Mouse (Mus musculus) spleen, postnatal 36 days (tissue): Measurements from ENCODE around the gene Gimap4.
"Not testable (repeated sequence)": the region's sequence is repeated elsewhere in the genome, so short reads cannot be mapped to it uniquely, and the experiment has no call there.

Experiments
- DNase-seq, 2 experiments: peaks; one replicate each; pipeline ENCODE4 v3.0.0; 2022; ENCODE audit warnings: low spot score in 2 of 2, mixed read lengths in 1 of 2

Gimap4 gene

DNA sequence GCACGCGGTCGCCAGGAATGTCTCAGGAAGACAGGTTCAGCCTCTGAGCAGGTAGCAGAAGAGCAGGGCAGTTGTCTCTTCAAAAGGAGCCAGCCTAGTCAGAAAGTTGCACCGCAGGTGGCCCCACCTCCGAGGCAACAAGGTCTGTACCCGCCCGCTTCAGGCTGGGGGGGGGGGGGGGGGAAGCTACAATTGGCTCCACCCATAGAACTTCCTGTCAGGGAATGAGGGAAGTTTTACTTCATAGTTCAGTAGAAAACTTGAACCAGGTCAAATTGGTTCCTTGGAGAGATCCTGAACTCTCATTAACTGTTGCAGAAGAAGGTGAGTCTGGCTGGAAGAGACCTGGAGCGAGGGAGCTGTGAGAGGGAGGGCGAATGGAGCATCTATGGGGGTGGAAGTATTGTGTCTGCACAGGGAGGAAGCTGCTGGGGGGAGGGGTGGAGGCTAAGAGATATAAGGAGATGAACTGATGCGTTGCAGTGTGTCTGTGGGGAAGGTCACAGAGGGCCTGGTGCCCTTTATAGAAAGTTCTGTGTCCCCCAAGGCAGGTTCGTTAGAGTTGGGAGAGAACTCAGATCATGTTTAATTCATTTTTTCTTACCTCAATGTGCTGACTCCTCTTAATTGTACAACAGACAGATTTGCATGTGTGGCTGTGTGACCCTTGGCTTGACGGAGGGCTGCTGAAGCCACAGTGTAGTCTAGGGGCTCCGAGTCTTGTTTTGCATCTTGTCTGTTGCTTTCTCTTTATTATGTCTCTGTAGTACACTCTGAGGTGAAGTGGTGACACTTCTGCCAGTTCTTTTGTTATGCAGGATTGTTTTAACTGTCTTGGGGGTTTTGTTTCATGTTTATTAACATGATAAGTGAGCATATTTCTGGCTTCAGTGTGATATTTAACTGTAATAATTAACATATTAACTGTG is 8.2 kb upstream of the Gimap4 start, which contains the start of gene Gimap9:
Gimap9 (plus strand) TSS at position 199 of the 929 bp plus-strand sequence.
- DNase-seq, result peak; percentile 89 to 90

DNA sequence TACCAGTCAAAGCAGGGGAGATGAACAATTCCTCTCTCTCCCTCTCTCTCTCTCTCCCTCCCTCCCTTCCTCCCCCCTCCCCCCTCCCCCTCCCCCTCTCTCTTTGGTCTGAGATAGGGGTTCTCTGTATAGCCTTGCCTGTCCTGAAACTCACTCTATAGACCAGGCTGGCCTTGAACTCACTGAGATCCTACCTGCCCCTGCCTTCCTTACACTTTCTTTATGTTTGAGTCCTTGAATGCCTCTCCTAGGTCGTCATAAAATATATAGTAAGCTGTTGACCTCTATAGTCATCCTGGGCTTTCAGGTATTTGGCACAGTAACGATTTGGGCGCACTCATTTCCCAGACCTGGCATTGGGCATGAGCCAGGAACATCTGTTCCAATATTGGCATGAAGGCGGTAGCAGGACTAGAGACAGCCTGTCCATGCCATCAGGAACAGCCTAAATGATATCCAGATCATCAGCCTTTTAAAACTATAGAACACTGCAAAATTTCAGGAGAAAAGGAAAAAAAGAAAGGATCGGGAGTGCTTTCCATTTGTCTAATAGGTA is 7.4 kb upstream of the Gimap4 start:
- no peak for DNase-seq

DNA sequence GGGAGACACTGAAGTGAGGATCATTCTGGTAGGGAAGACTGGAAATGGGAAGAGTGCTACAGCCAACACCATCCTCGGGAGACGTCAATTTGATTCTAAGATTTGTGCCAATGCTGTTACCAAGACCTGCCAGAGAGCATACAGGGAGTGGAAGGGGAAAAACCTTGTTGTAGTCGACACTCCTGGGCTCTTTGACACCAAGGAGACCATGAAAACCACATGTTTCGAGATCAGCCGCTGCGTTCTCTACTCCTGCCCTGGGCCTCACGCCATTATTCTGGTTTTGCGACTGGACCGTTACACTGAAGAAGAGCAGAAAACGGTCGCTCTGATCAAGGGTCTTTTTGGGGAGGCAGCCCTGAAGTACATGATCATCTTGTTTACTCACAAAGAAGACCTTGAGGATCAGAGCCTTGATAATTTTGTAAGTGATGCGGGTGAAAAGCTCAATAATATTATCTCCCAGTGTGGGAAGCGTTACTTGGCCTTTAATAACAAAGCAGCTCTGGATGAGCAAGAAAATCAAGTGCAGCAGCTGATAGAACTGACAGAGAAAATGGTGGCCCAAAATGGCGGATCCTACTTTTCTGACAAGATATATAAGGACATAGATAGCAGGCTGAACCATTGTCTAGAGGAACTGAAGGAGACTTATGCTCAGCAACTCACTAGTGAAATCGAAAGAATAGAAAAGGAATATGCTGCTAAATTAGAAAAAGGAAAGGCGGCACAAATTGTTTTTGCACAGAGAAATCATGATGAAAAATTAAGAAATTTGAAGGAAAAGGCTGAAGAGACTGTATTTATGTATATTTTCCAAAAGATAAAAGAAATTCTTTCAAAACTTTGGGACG is 6.6 kb upstream of the Gimap4 start:
- no peak for DNase-seq

DNA sequence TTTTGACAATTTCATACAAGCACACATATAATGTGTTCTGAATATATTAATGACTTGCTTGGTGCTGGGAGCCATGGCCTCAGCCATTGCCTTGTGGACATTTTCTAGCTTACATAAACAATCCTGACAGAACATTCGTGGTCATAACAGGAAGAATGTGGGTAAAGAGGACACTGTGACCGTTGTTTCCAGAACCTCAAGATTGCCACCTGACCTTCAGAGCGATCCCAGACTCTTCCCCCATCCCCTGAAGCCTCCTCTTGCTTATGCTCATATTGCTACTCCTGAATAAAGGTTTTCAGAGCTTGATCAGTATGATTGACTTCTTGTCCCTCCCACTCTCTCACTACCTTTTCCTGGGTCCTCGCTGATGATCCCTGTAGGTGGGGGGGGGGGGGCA is 6.0 kb upstream of the Gimap4 start:
- DNase-seq, result no peak

DNA sequence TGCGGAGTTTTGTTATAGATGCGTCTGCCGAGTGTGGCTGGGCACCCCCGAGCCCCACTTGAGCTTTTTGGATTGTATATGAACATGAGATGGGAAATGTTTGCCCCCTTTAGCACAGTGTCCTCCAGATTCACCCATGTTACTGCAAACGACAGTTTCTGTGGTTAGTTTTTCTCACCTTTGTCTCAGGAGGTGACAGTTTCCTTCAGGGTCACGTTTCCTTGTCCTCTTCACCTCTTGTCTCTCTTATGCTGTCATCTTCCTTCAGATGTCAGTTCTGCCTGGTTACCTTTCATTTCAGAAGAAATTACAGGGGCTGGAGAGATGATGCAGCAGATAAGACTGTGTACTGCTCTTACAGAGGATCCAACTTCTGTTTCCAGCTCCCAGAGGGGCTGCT is 4.6 kb upstream of the Gimap4 start:
- no peak for DNase-seq

DNA sequence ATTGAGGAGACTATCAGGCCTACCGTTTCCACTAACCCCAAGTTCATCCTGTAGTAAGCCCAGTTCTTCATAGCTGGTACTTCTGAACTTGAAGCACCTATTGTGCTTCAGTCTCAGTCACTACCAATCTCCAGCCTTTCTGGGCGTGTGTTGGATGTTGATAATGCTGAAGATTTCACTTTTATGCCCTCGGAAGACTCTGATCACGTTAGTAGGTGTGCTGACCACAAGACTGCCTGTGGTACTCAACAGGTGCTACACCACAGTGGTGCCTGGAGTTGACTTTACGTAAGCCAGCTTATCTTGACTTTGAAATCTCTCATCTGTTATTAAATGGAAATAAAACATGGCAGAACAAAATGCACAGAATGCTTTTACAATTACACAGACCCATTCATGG is 3.9 kb upstream of the Gimap4 start:
- no peak for DNase-seq

DNA sequence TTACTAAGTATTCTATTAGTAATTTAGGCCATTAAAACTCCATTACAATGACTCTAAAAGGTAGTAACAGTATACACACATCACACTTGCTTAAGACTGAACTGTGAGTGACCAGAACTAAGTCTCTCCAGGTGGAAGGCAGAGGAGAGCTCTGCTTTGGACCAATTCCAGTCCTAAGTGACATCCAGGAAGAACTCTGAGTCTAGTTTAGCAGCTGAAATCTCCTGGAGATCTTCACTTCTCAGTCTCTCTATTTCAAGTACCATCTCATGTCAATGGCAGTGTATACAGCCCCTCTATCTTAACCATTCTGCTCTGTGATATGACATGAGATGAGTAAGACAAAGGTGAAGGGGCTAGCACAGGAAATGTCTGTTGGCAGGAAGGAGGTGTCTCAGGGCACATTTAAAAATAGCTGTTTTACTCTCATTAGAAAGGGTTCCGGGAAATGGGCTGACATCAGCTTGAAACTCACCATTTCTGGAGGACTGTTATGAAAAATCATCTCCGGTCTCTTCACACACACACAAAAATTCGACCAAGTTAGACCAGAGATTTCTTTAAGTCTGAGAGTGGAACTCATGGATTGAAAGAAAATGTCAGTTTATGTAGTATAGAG is 2.8 kb upstream of the Gimap4 start:
- DNase-seq, result peak; percentile 72 to 73

DNA sequence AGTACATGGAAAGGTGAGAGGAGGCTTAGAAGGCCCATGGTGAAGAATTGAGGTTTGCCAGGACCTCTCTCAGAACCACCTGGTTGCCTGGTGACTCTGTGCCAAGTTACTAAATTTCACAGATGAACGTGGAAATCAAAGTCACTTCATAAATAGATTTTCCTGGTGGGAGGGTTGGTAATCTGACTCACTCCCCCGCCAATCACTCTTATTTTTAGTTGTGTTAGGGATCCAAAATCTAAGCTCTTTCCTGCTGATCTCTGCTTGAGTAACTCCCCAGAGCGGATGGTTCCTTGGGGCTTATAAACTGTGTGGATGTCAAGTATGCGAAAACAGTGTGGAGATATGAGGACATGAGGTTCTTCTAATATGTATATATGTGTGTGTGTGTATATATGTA is 2.1 kb upstream of the Gimap4 start:
- no peak for DNase-seq

DNA sequence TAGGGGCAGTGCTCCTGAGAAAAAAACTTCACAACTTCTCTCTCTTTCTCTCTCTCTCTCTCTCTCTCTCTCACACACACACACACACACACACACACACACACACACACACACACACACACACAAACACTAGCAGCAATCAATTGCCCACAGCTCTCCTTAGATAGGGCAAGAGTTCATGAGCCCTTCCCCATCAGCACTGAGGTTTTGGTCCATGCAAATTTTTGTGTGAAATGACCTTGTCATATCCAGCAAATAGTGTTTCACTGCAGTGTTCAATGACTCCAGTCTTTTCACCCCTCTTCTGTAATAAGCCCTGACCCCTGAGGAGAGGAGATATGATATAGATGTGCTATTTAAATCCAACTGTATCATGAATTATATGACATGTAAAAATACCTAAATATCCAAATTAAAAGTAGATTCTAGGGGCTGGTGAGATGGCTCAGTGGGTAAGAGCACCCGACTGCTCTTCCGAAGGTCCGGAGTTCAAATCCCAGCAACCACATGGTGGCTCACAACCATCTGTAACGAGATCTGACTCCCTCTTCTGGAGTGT is 1.0 kb upstream of the Gimap4 start:
- DNase-seq, result not testable (repeated sequence)

DNA sequence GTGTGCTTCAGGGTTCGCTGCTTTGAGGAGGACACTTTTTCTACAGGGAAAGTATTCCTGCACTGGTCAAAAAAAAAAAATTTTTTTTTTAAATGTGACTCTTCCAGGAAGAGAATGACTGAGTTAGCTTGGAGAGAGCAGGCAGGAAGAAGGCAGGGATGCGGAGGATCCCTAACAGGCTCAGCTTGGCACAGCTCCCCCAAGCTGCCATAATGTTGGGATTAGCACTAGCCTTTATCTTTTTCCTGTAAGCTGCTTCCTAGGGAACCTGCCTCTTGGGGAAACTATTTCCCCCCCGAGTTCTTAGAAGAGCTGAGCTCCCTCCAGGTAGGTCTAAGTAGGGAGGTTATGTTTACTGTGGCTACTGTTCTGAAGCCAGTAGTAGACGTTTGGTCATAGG is 457 bp downstream of the Gimap4 start:
- no peak for DNase-seq

DNA sequence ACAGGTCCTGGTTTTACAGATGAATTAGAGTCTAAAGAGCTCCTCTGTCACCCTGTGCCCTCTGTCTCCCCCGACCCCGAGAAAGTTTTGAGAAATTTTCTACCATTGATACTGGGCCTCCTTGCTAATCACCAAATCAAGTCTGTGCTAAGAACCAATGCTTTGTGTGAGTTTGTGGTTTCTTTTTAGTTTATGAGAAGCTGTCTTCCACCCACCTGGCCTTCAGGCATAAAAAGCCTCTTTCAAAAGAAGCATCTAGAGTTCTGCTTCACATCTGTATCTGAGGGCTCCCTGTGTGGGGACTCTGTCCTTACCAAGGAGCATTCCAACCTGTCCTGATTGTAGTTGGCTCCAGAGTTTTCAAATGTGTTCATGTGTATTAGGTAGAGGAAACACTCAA is 902 bp downstream of the Gimap4 start:
- no peak for DNase-seq

DNA sequence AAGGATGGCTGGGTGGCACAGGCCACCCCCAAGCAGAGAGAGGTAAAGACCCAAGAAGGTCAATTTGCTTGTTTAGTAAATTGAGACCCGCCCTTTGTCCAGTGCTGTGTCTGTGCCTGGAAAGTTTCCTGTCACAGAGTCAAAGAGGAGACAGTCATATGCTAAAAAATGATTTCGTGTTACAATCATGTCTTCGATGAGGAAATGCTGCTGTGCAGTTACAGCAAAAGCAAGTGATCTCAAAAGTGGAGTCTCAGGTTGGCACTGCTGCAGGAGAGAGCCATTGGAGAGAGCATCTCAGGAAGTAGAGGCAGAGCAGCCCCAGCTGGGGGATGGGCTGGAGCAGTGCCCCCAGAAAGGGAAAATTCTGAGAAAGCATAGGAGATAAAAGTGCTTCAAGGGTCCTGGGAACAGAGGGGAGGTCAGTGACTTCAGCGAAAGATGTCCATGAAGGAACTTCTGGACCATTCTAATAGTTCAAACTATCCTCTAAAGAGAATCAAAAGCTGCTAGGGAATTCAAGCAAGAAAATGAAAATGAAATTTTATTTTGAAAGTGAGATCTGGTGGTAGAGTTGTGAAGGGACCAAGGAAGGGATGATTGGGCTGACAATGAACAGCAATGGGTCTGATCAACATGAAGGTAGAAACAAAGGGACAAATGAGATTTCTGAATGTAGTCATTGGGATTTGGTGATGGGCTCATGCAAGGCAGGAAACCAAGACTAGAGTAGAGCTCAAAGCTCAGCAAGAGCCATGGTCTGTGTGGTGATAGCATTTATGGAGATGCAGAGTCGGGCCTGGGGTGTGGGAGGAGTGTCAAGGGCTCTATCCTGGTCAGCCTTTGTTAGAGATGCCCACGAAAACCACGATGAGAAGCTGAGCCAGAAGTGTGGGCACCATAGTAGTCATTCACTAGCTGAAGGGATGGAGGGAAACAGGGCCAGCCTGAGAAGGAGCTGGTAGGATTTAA is 1.6 kb downstream of the Gimap4 start:
- no peak for DNase-seq

DNA sequence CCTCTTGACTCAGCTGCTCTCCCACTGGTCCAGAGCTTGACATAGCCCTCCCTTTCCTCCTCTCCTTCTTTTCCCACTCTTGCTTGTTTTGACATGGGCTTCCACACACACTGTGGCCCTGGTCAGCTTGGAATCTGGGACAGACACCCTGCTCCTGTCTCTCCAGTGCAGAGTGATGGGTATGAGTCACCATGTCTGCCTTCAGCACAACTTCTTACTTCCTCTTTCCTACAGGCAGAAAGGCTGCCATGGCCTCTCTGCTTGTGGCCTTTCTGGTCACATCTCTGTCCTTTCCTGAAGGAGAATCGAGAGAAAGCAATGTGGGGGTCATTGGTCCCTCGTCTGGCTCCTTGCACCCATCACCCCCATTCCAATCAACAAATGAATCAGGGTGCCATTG is 2.7 kb downstream of the Gimap4 start:
- DNase-seq, result peak in 1 of 2 experiments; percentile 55

DNA sequence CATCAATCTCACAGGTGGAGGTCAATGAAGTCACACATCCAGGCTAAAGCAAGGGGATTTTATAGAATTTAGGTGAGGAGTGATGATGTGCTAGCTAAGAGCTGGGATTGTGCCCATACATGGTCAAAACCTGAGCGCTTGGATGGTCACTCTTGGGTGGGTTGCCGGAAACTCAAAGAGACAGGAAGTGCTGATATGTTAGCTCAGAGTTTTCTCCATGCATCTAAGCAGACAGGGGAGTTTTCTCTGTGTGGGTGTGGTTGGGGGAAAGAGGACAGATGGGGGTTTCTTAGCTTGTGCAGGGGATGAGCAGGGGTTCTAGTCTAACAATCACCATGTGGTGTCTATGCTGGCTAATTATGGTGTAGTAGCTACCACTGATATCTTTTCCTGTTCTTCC is 5.0 kb downstream of the Gimap4 start:
- DNase-seq, result peak; percentile 72 to 78

DNA sequence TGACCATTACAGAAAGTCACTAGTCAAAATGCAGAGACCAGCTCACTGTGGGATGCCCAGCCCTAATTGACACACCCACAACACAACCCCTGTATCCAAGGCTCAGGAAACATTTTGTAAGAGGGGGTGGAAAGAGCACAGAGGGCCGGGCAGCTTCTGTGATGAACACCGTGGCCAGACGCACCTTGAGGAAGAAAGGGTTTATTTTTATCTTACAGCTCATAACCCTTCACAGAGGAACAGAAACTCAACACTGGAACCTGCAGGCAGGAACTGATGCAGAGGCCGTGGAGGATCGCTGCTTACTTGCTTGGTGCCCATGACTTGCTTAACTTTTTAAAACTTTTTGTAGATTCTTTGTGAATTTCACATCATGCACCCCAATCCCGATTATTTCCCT is 8.6 kb downstream of the Gimap4 start:
- peak; percentile 78 to 79 for DNase-seq

DNA sequence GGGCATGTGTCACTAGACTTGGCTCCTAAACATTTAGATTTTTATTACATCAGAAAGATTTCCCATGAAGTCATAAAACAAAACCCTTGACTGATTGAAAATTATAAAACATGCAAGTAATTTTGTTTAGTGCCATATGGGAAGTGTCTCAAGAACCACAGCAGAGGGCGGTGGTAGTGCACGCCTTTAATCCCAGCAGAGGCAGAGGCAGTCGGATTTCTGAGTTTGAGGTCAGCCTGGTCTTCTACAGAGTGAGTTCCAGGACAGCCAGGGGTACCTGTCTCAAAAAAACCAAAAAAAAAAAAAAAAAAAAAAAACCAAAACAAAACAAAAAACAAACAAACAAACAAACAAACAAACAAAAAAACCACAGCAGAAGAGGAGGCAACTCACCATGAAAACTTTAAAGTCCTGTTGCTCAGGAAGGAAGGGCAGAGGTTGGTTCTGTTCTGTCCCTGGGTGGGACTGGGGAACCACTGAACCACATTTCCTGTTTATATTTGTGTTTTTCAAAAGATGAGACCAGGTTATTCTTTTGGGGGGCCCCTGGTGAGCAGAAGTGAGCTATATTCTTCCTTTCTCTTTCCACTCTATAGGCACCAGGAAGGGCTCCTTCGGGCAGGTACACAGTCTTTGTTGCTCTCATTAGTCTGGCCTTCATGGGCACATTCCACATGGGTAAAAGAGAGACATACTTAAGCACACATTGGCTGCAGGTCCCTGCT is 12.6 kb downstream of the Gimap4 start:
- DNase-seq, result no peak

DNA sequence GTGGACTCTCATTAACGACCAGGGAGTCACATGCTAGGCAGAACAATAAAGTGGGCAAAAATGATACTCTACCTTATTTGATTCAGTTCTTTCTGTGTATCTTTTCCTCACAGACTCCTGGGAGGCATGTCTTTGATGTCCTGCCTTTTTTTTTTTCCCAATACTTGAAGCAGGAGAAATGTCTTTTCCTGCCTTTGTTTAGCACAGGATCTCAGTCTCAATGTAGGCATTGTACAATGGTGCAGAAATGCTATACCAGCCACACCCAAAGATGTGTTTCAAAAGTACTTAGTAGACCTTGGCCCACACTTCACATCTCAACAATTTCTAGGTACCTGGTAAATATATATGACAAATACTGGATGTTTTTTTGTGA is 13.2 kb downstream of the Gimap4 start:
- DNase-seq, result no peak

DNA sequence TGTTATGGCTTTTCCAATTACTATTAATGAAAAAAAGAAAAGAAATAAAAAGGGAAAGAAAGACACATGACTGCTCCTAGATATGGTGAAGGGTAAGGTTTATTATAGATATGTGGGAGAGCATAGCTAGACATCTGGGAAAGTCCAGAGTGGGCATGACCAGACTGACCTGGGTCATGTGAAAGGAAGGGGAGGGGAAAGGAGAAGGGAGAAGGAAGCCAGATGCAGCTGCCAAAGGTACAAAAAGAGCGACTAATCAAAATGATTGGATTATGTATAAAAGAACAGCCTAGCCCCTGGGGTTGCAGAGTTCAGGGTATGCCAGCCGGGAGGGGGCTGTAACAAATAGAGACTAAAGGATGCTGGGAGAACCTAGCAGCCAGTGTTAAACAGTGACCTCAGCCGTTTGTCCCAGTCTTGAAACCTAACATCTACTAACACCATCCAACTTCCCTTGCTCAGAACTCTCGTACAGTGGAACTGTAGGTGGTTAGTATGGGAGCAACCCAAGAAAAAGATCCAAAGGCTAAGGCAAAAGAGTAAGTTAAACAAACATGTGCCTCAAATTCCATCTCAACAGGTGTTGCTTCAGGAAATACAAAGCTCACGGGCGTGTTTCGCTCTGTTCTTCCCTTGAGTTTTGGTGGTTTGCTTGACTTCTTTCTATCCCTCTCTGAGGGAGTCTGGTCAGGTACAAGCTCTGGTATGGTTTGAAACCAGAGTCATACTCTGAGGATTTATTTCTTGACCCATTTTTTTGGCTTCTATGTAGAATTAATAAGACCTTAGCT is 13.9 kb downstream of the Gimap4 start:
- no peak for DNase-seq

DNA sequence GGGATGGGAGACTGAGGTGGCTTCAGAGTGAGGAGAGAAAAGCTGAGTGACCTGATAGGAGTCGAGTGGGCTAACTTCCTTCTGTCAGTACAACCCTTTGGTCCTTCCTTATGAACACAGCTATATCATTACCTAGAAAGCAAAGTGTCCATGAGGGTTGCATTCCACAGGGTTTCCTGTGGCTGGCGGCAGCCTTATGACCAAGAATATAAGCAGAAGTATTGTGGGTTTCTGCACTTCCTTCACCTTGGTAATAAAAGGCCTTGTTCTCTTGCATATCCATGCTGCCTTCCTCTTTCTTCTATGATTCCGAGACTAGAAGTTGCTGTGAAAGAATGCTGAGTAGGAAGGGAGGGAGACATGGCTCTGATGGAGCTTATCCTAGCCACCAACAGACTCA is 14.5 kb downstream of the Gimap4 start:
- no peak for DNase-seq
